21 mouse cellular contexts compared by ENCODE assay signal in the genomic region with DNA sequence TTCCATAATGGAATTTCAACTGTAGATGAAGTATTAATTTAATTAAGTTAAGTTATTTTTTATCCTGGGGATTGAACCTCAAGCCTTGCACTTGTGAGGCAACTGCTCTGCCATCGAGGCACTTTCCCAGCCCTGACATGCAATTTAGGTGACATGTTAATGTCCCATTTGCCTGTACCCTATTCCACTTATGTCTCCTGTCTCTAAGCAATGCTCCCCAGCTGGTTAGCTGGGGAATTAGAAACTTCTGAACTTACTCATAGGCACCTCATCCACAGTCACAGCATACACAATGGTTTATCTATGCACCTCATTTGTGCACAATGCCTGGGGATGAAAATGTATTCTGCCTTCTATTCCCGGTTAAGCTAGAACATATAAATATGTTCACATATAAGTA.
"Had no signal": no experiment of that assay in that cellular context is flagged by ENCODE, and none has a peak within 500 bp of the region (broad histone marks: within the 10 kb centered on the region; RNA-seq: fewer than 3 reads in every experiment).

No protein-coding gene starts in this region.

- DNase-seq: layer of hippocampus, adult 9-11 months; liver; lung, adult 18-20 months; retina, postnatal 1 day; right cerebral cortex, postnatal 25 days; spleen, adult 18-20 months; thymus, postnatal 25 days had no signal

- H3K27ac ChIP-seq: hindbrain, embryonic 15.5 days; layer of hippocampus, adult 2 months; limb, embryonic 10.5 days; limb, embryonic 13.5 days; liver, embryonic 12.5 days; liver, embryonic 15.5 days; midbrain, embryonic 10.5 days; midbrain, embryonic 13.5 days; neural tube, embryonic 13.5 days; stomach, embryonic 15.5 days had no signal

- H3K4me2 ChIP-seq: hindbrain, embryonic 15.5 days; limb, embryonic 13.5 days; liver, embryonic 12.5 days; liver, embryonic 15.5 days; midbrain, embryonic 13.5 days; neural tube, embryonic 13.5 days; stomach, embryonic 15.5 days had no signal

- H3K4me1 ChIP-seq: hindbrain, embryonic 15.5 days; limb, embryonic 10.5 days; limb, embryonic 13.5 days; liver, embryonic 12.5 days; liver, embryonic 15.5 days; megakaryocyte, embryonic 14.5 days; midbrain, embryonic 10.5 days; midbrain, embryonic 13.5 days; neural tube, embryonic 13.5 days; stomach, embryonic 15.5 days had no signal

- H3K9ac ChIP-seq: hindbrain, embryonic 15.5 days; limb, embryonic 13.5 days; liver, embryonic 12.5 days; liver, embryonic 15.5 days; midbrain, embryonic 13.5 days; neural tube, embryonic 13.5 days; stomach, embryonic 15.5 days had no signal

- ATAC-seq: intestine, postnatal 0 days; liver, embryonic 12.5 days; midbrain, embryonic 13.5 days; midbrain, embryonic 16.5 days had no signal

- H3K27me3 ChIP-seq: hindbrain, embryonic 15.5 days; limb, embryonic 13.5 days; liver, embryonic 12.5 days; liver, embryonic 15.5 days; megakaryocyte, embryonic 14.5 days; midbrain, embryonic 13.5 days; neural tube, embryonic 13.5 days; stomach, embryonic 15.5 days had no signal

- H3K4me3 ChIP-seq: hindbrain, embryonic 15.5 days; layer of hippocampus, adult 2 months; limb, embryonic 10.5 days; limb, embryonic 13.5 days; liver, embryonic 12.5 days; liver, embryonic 15.5 days; megakaryocyte, embryonic 14.5 days; midbrain, embryonic 10.5 days; midbrain, embryonic 13.5 days; myocyte; neural tube, embryonic 13.5 days; stomach, embryonic 15.5 days had no signal

- H3K9me3 ChIP-seq: hindbrain, embryonic 15.5 days; limb, embryonic 10.5 days; liver, embryonic 12.5 days; liver, embryonic 15.5 days; megakaryocyte, embryonic 14.5 days; midbrain, embryonic 10.5 days; stomach, embryonic 15.5 days had no signal

- H3K36me3 ChIP-seq: hindbrain, embryonic 15.5 days; limb, embryonic 10.5 days; limb, embryonic 13.5 days; liver, embryonic 12.5 days; liver, embryonic 15.5 days; midbrain, embryonic 10.5 days; midbrain, embryonic 13.5 days; neural tube, embryonic 13.5 days; stomach, embryonic 15.5 days had no signal
